ENCODE assay signal across 18 mouse cellular contexts in the genomic region with DNA sequence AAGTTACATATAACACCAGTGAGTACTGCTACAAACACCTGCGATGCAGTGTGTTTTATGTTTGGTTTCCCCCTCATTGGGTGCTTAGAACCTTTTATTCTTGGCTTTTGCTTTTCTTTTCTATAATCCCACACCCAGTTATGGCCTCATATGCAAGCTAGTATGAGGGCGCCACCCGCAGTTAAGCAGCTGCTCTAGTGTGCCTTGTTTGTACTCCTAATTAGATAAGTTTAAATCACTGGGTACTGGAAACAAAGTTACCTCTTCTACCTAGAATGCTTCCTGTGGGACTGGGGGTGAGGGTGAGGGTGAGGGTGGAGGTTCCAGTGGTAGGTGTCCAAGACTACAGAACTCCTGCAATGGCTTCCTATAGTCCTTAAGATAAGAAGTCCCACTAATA. TPM values are rescaled to one million over a fixed set of nuclear protein-coding genes. Genes with fewer than 3 reads are reported as not detected.
DNase-seq lines count a peak whose midpoint lies in the region; ATAC-seq and TF ChIP-seq lines count a peak whose summit lies in the region.
"Had no signal": no experiment of that assay in that cellular context is flagged by ENCODE, and none has a peak within 500 bp of the region (broad histone marks: within the 10 kb centered on the region; RNA-seq: fewer than 3 reads in every experiment).

No protein-coding gene starts in this region.

- no peak for TF ChIP-seq EP300 in heart, postnatal 0 days (IDR thresholded peaks at IDR 0.05; ENCODE audit: low read depth)
- no peak for TF ChIP-seq EP300 in stomach, postnatal 0 days (optimal IDR thresholded peaks at IDR 0.05)

- CTCF ChIA-PET in Patski (lab: Charles Lee) = interaction anchor here (0.8 to 1.7 kb wide), 2 partner anchors 15 to 20 kb away, joined by 3 to 5 read pairs; no protein-coding TSS in a partner anchor

- no peak overlapping the region for H3K4me3 ChIP-seq in heart, postnatal 0 days (ENCODE audit: low read depth, low read length)
- no peak overlapping the region for H3K4me3 ChIP-seq in heart, embryonic 11.5 days (ENCODE audit: low read depth, low read length)
- H3K4me3 ChIP-seq in stomach, postnatal 0 days (ENCODE audit: low read depth, low read length) = no peak overlapping the region
- H3K4me3 ChIP-seq: embryonic facial prominence, embryonic 13.5 days; heart, embryonic 12.5 days; liver, embryonic 15.5 days; midbrain, embryonic 12.5 days; myocyte had no signal

- no peak overlapping the region for H3K4me2 ChIP-seq in heart, postnatal 0 days (ENCODE audit: low read depth, low read length)
- no peak overlapping the region for H3K4me2 ChIP-seq in heart, embryonic 11.5 days
- H3K4me2 ChIP-seq in stomach, postnatal 0 days (replicated peaks; ENCODE audit: low read depth) = no peak overlapping the region
- H3K4me2 ChIP-seq: embryonic facial prominence, embryonic 13.5 days; heart, embryonic 12.5 days; liver, embryonic 15.5 days; midbrain, embryonic 12.5 days had no signal

- H3K4me1 ChIP-seq in heart, postnatal 0 days (ENCODE audit: control insufficient read depth, insufficient read depth) = peaks cover 8% of the 10 kb centered on the region; the same call in 1 of the 2 replicates
- H3K4me1 ChIP-seq in heart, embryonic 11.5 days (ENCODE audit: control insufficient read depth, insufficient read depth, low read length) = 0 out of 2 replicates have a peak, but pooled peaks cover 7% of the 10 kb centered on the region
- no peaks in the 10 kb centered on the region for H3K4me1 ChIP-seq in stomach, postnatal 0 days (replicated peaks; ENCODE audit: control insufficient read depth, insufficient read depth)

- H3K9me3 ChIP-seq in heart, postnatal 0 days (replicated peaks; ENCODE audit: control insufficient read depth, low read length) = no peaks in the 10 kb centered on the region
- no peaks in the 10 kb centered on the region; the same call in 1 of the 2 replicates for H3K9me3 ChIP-seq in heart, embryonic 11.5 days (replicated peaks; ENCODE audit: control insufficient read depth, low read length)
- H3K9me3 ChIP-seq in stomach, postnatal 0 days (ENCODE audit: control insufficient read depth, low read length) = no peaks in the 10 kb centered on the region
- H3K9me3 ChIP-seq: embryonic facial prominence, embryonic 13.5 days; liver, embryonic 15.5 days; midbrain, embryonic 12.5 days had no signal

- H3K27ac ChIP-seq in heart, postnatal 0 days (ENCODE audit: low read depth) = no peak overlapping the region
- no peak overlapping the region for H3K27ac ChIP-seq in heart, embryonic 11.5 days (ENCODE audit: low read depth, low read length)
- no peak overlapping the region for H3K27ac ChIP-seq in stomach, postnatal 0 days (replicated peaks)
- H3K27ac ChIP-seq: embryonic facial prominence, embryonic 13.5 days; liver, embryonic 15.5 days; midbrain, embryonic 12.5 days had no signal

- DNase-seq in heart, postnatal 0 days (ENCODE audit: low spot score) = no peak
- peak; percentile 3 for DNase-seq in lung, postnatal 36 days
- no peak for DNase-seq in lung, postnatal 10 days
- DNase-seq in Patski (ENCODE audit: low read depth, low spot score) = no peak
- no peak for DNase-seq in stomach, postnatal 0 days (ENCODE audit: low spot score)
- DNase-seq in ovary, adult 18-20 months (ENCODE audit: low spot score) = no peak
- DNase-seq: adrenal gland, postnatal 14 days; cerebellum, adult 9-10 months; gastrocnemius, postnatal 14 days; heart, postnatal 4 days; left cerebral cortex, postnatal 4 days; lung, postnatal 4 days had no signal

- 0 out of 2 replicates have a peak, but pooled peaks cover 4% of the 10 kb centered on the region for H3K36me3 ChIP-seq in heart, postnatal 0 days (replicated peaks; ENCODE audit: control insufficient read depth, insufficient read depth, low read length)
- H3K36me3 ChIP-seq in heart, embryonic 11.5 days (ENCODE audit: control insufficient read depth, insufficient read depth, low read length) = no peaks in the 10 kb centered on the region
- no peaks in the 10 kb centered on the region for H3K36me3 ChIP-seq in stomach, postnatal 0 days (ENCODE audit: control insufficient read depth, insufficient read depth, low read length)

- WGBS in heart, postnatal 0 days = 86% methylated on average over 3 of the region's 3 CpGs
- WGBS in heart, embryonic 11.5 days (ENCODE audit: insufficient replicate concordance) = 87% methylated on average over 3 of the region's 3 CpGs
- WGBS in stomach, postnatal 0 days = 65% methylated on average over 3 of the region's 3 CpGs

- TF ChIP-seq CTCF in heart, postnatal 0 days (IDR thresholded peaks at IDR 0.05; ENCODE audit: low read depth) = peak; percentile 23; the same call in 1 of the 2 replicates
- TF ChIP-seq CTCF in Patski (IDR thresholded peaks at IDR 0.05) = peak; percentile 16
- peak; percentile 58 for TF ChIP-seq CTCF in stomach, postnatal 0 days (IDR thresholded peaks at IDR 0.05; ENCODE audit: low read depth)

- POLR2A ChIA-PET in Patski (lab: Charles Lee) = interaction anchor here (0.5 to 0.7 kb wide), 2 partner anchors 13 to 281 kb away, joined by 3 read pairs; no protein-coding TSS in a partner anchor

- H3K9ac ChIP-seq in heart, postnatal 0 days (replicated peaks; ENCODE audit: low read depth, low read length) = no peak overlapping the region
- no peak overlapping the region for H3K9ac ChIP-seq in heart, embryonic 11.5 days (ENCODE audit: low read depth, low read length)
- H3K9ac ChIP-seq in stomach, postnatal 0 days (ENCODE audit: low read length) = no peak overlapping the region
- H3K9ac ChIP-seq: embryonic facial prominence, embryonic 13.5 days; heart, embryonic 12.5 days; liver, embryonic 15.5 days; midbrain, embryonic 12.5 days had no signal

- ATAC-seq in heart, postnatal 0 days (ENCODE audit: insufficient read depth, low read depth) = no peak
- ATAC-seq in heart, embryonic 11.5 days (replicated peaks; ENCODE audit: insufficient number of reproducible peaks, low FRiP score, low TSS enrichment) = no peak
- no peak for ATAC-seq in Patski
- ATAC-seq in stomach, postnatal 0 days (ENCODE audit: low FRiP score, low TSS enrichment) = no peak

- in situ Hi-C loops in Patski (cut with MboI; ENCODE audit: low pct_unique_long_range_greater_than_20kb) = no loop called here

- H3K27me3 ChIP-seq in heart, postnatal 0 days (ENCODE audit: control insufficient read depth, insufficient read depth, low read length) = no peaks in the 10 kb centered on the region
- H3K27me3 ChIP-seq in heart, embryonic 11.5 days (ENCODE audit: control insufficient read depth, insufficient read depth, low read length) = no peaks in the 10 kb centered on the region
- no peaks in the 10 kb centered on the region for H3K27me3 ChIP-seq in Patski
- H3K27me3 ChIP-seq in stomach, postnatal 0 days (ENCODE audit: control insufficient read depth, insufficient read depth, low read length) = no peaks in the 10 kb centered on the region
- H3K27me3 ChIP-seq: embryonic facial prominence, embryonic 13.5 days; heart, embryonic 12.5 days; liver, embryonic 15.5 days had no signal

RNA-seq across cellular contexts. Expression of a gene that starts 2.9 kb away (rescaled TPM):
- 48.0 and 56.9 TPM in 2 replicates for total RNA-seq in heart, postnatal 0 days (2014; rRNA removed; ENCODE audit: low replicate concordance)
- 68.7 and 70.7 TPM in 2 replicates for polyA plus RNA-seq in heart, postnatal 0 days (2015; fragmentation: Nextera tagmentation; extraction: Ambion mirVana)
- polyA plus RNA-seq in heart, embryonic 11.5 days (2014; fragmentation: Nextera tagmentation; extraction: Ambion mirVana) = 55.9 and 81.0 TPM in 2 replicates
- 88.2 TPM for polyA plus RNA-seq in Patski (2021)
- polyA plus RNA-seq in stomach, postnatal 0 days (2015; fragmentation: Nextera tagmentation; extraction: Ambion mirVana) = 71.8 and 76.4 TPM in 2 replicates
